Mouse (Mus musculus): ENCODE results near the gene Raly. TPM values are rescaled to one million over a fixed set of nuclear protein-coding genes. Genes with fewer than 3 reads are reported as not detected.

Gene Raly
- total and polyA plus RNA-seq, 3 experiments, result 214 to 334 (median 277) TPM

DNA sequence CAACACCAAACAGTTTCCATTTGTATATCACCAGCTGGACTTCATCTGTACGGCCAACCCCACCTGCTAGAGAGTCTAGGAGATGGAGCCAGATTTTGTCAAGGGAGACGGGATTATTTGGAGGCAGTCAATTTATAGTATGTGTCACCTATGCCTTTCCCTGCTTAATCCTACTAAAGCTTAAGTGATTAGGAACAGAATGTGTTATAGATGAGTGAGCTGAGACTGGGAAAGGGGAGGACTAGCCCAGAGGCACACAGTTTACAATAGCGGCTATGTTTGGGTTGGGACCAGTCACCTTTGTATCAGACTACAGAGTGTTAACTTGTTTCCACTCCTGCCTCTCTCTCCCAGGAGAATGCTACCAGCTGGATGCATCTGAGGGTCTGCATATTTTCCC, 11.2 kb upstream of the Raly start:
- Histone ChIP-seq H3K27ac (ENCODE audit: insufficient read depth, low read depth) (no peak overlapping the region), H3K79me2 (replicated peaks; ENCODE audit: control insufficient read depth, extremely low read depth, insufficient read depth, poor library complexity, severe bottlenecking) (no peaks in the 10 kb centered on the region), H3K4me3 (replicated peaks in 1 of 3; ENCODE audit: low read depth in 2 of 3, low read length in 2 of 3, poor library complexity in 1 of 3) (no peak overlapping the region), H3K4me2 (ENCODE audit: insufficient read depth, low read depth, poor library complexity, severe bottlenecking) (no peak overlapping the region), H3K9ac (ENCODE audit: insufficient read depth, low read depth) (no peak overlapping the region), H3K36me3 (replicated peaks in 1 of 2; ENCODE audit: control insufficient read depth in 1 of 2, insufficient read depth in 1 of 2, low read length in 1 of 2) (no peaks in the 10 kb centered on the region), H3K27me3 (replicated peaks) (no peaks in the 10 kb centered on the region), H3K4me1 (ENCODE audit: control insufficient read depth in 1 of 2, insufficient read depth in 2 of 2) (peaks cover 4 to 9% of the 10 kb centered on the region in 2 experiments), H3K9me3 (replicated peaks; ENCODE audit: low read length) (no peaks in the 10 kb centered on the region)
- no peak for TF ChIP-seq SIN3A (IDR thresholded peaks at IDR 0.05; ENCODE audit: low read length)
- TF ChIP-seq CHD2 (IDR thresholded peaks at IDR 0.05; ENCODE audit: low read length), result no peak
- dilution Hi-C loops (cut with MboI; ENCODE audit: extremely low pct_ligation_motif_present, extremely low pct_unique_long_range_greater_than_20kb, low sequenced_read_pairs) (no loop called here), in situ Hi-C loops (cut with MboI; ENCODE audit: low pct_ligation_motif_present, low pct_unique_long_range_greater_than_20kb, low sequenced_read_pairs) (no loop called here)
- no peak for DNase-seq (ENCODE audit: extremely low read depth)

DNA sequence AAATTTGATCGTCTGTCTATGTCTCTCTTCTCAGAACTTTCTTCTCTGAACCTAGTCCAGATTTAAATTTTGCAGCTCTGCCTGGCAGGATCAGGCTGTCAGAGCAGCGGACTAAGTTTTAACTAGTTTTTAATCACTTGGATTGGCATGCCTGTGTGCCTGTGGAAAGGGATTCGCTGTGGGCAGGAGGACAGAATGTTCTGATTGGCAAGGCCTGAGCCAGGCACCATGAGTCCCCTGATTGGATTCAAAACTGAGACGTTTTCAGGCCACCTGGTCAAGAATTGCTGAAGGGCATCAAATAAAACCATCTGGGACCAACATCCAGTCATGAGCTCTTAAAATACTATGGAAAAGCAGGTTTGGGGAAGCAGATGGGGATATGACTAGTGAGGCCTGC, 8.5 kb upstream of the Raly start:
- dilution Hi-C loops (cut with MboI; ENCODE audit: extremely low pct_ligation_motif_present, extremely low pct_unique_long_range_greater_than_20kb, low sequenced_read_pairs) (no loop called here), in situ Hi-C loops (cut with MboI; ENCODE audit: low pct_ligation_motif_present, low pct_unique_long_range_greater_than_20kb, low sequenced_read_pairs) (no loop called here)
- Histone ChIP-seq H3K27me3 (replicated peaks) (no peaks in the 10 kb centered on the region), H3K79me2 (replicated peaks; ENCODE audit: control insufficient read depth, extremely low read depth, insufficient read depth, poor library complexity, severe bottlenecking) (no peaks in the 10 kb centered on the region), H3K4me2 (ENCODE audit: insufficient read depth, low read depth, poor library complexity, severe bottlenecking) (no peak overlapping the region), H3K9ac (ENCODE audit: insufficient read depth, low read depth) (no peak overlapping the region), H3K36me3 (replicated peaks in 1 of 2; ENCODE audit: control insufficient read depth in 1 of 2, insufficient read depth in 1 of 2, low read length in 1 of 2) (no peaks in the 10 kb centered on the region), H3K27ac (ENCODE audit: insufficient read depth, low read depth) (no peak overlapping the region), H3K9me3 (replicated peaks; ENCODE audit: low read length) (no peaks in the 10 kb centered on the region), H3K4me1 (ENCODE audit: control insufficient read depth in 1 of 2, insufficient read depth in 2 of 2) (peaks cover 4 to 9% of the 10 kb centered on the region in 2 experiments; a peak in 3 of 4 replicates), H3K4me3 (replicated peaks in 1 of 3; ENCODE audit: low read depth in 2 of 3, low read length in 2 of 3, poor library complexity in 1 of 3) (no peak overlapping the region)
- no peak for TF ChIP-seq POLR2AphosphoS2 (IDR thresholded peaks at IDR 0.05; ENCODE audit: low read depth, low read length)
- DNase-seq (ENCODE audit: extremely low read depth), result no peak

DNA sequence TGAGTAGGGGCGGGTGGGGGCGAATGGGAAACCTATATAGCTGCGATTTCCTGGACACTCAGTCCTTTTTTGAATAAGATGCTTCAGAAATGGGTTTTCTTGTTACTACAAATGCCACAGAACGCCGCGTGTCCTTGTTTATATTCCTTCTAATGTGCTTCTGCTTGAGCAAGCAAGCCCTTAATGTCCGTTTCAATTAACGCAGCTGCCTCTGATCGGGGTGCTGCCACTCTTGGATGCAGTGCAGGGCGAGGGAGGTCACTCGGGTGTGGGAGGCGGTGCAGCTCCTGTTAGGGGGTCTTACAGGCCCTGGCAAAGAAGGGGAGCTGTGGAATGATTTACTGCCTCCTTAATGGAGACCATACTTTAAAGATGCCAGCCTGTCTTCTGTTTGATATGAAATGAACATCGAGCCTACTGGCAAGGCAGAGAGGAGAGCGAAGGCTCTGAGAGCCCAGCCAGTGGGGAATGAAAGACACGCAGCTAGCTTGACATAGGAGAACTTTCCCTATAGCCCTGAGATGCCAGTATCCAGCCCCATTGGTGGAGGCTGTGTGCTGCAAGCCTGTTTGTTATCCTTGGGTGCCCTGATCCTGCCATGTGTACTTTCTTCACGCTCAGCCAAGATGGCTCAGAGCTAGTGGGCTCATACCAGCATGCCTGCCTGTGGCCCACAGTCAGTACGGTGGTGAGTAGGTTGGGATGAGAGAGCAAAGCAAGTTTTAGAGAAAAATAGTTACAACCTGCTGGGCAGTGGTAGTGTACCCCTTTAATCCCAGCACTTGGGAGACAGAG, 7.8 kb upstream of the Raly start:
- H3K79me2 ChIP-seq (replicated peaks; ENCODE audit: control insufficient read depth, extremely low read depth, insufficient read depth, poor library complexity, severe bottlenecking), result no peaks in the 10 kb centered on the region
- no peaks in the 10 kb centered on the region for H3K9me3 ChIP-seq (replicated peaks; ENCODE audit: low read length)
- dilution Hi-C loops (cut with MboI; ENCODE audit: extremely low pct_ligation_motif_present, extremely low pct_unique_long_range_greater_than_20kb, low sequenced_read_pairs) (no loop called here), in situ Hi-C loops (cut with MboI; ENCODE audit: low pct_ligation_motif_present, low pct_unique_long_range_greater_than_20kb, low sequenced_read_pairs) (no loop called here)
- no peak for DNase-seq (ENCODE audit: extremely low read depth)
- H3K4me3 ChIP-seq (replicated peaks in 1 of 3; ENCODE audit: low read depth in 2 of 3, low read length in 2 of 3, poor library complexity in 1 of 3), result no peak overlapping the region
- H3K4me1 ChIP-seq (ENCODE audit: control insufficient read depth in 1 of 2, insufficient read depth in 2 of 2), result peaks cover 2 to 7% of the 10 kb centered on the region in 2 experiments; a peak in 3 of 4 replicates
- H3K27me3 ChIP-seq (replicated peaks), result no peaks in the 10 kb centered on the region
- H3K27ac ChIP-seq (ENCODE audit: insufficient read depth, low read depth), result no peak overlapping the region
- TF ChIP-seq ZNF384 (IDR thresholded peaks at IDR 0.05; ENCODE audit: low read depth, low read length), result no peak
- TF ChIP-seq HCFC1 (IDR thresholded peaks at IDR 0.05; ENCODE audit: low read depth, low read length), result no peak
- TF ChIP-seq RAD21 (IDR thresholded peaks at IDR 0.05; ENCODE audit: low read depth, low read length), result no peak
- no peak for TF ChIP-seq ZC3H11A (IDR thresholded peaks at IDR 0.05; ENCODE audit: low read depth, low read length)
- TF ChIP-seq ZKSCAN1 (IDR thresholded peaks at IDR 0.05; ENCODE audit: borderline replicate concordance, low read depth, low read length), result no peak
- no peak for TF ChIP-seq MEF2A (IDR thresholded peaks at IDR 0.05; ENCODE audit: borderline replicate concordance, low read depth, low read length)
- no peak overlapping the region for H3K9ac ChIP-seq (ENCODE audit: insufficient read depth, low read depth)
- H3K36me3 ChIP-seq (replicated peaks in 1 of 2; ENCODE audit: control insufficient read depth in 1 of 2, insufficient read depth in 1 of 2, low read length in 1 of 2), result no peaks in the 10 kb centered on the region
- H3K4me2 ChIP-seq (ENCODE audit: insufficient read depth, low read depth, poor library complexity, severe bottlenecking), result no peak overlapping the region
